Mouse (Mus musculus): ENCODE measurements around the gene Rnf227. TPM values are rescaled to one million over a fixed set of nuclear protein-coding genes. Genes with fewer than 3 reads are reported as not detected.

Rnf227 gene
- polyA plus RNA-seq, 1 experiment from 2014 or later, result 222 TPM

GRCm38 (mm10) chr11:69371601-69372000 is 31.3 kb downstream of the Rnf227 start:
- 25% methylated on average over 12 of the region's 12 CpGs for WGBS
- Histone ChIP-seq H3K9ac (replicated peaks; ENCODE audit: low read length) (peak overlapping the region; percentile 37; the same call in 1 of the 2 replicates), H3K9me3 (ENCODE audit: control insufficient read depth, low read length) (no peaks in the 10 kb centered on the region), H3K4me1 (ENCODE audit: control insufficient read depth, insufficient read depth, low read length) (peaks cover 27% of the 10 kb centered on the region), H3K4me3 (replicated peaks; ENCODE audit: low read depth, low read length) (peak overlapping the region; percentile 1; the same call in 1 of the 2 replicates), H3K36me3 (ENCODE audit: control insufficient read depth, insufficient read depth, low read length) (peaks cover 4% of the 10 kb centered on the region; the same call in 1 of the 2 replicates), H3K4me2 (ENCODE audit: low read length) (peak overlapping the region; percentile 45), H3K27me3 (ENCODE audit: control insufficient read depth, insufficient read depth, low read length) (no peaks in the 10 kb centered on the region), H3K27ac (replicated peaks; ENCODE audit: low read depth, low read length) (peak overlapping the region; percentile 74)
- ATAC-seq (ENCODE audit: low FRiP score, low TSS enrichment) (no peak), DNase-seq (no peak)

GRCm38 (mm10) chr11:69372056-69372779 is 32.0 kb downstream of the Rnf227 start:
- DNase-seq (peak; percentile 52), ATAC-seq (ENCODE audit: low FRiP score, low TSS enrichment) (no peak)
- H3K9me3 ChIP-seq (ENCODE audit: control insufficient read depth, low read length), result no peaks in the 10 kb centered on the region
- no peak overlapping the region for H3K4me3 ChIP-seq (replicated peaks; ENCODE audit: low read depth, low read length)
- H3K4me2 ChIP-seq (ENCODE audit: low read length), result peak overlapping the region; percentile 45
- H3K27ac ChIP-seq (replicated peaks; ENCODE audit: low read depth, low read length), result peak overlapping the region; percentile 74
- H3K27me3 ChIP-seq (ENCODE audit: control insufficient read depth, insufficient read depth, low read length), result no peaks in the 10 kb centered on the region
- 40% methylated on average over 12 of the region's 12 CpGs for WGBS
- H3K4me1 ChIP-seq (ENCODE audit: control insufficient read depth, insufficient read depth, low read length), result peaks cover 27% of the 10 kb centered on the region
- peaks cover 4% of the 10 kb centered on the region; the same call in 1 of the 2 replicates for H3K36me3 ChIP-seq (ENCODE audit: control insufficient read depth, insufficient read depth, low read length)
- H3K9ac ChIP-seq (replicated peaks; ENCODE audit: low read length), result peak overlapping the region; percentile 37; the same call in 1 of the 2 replicates

DNA sequence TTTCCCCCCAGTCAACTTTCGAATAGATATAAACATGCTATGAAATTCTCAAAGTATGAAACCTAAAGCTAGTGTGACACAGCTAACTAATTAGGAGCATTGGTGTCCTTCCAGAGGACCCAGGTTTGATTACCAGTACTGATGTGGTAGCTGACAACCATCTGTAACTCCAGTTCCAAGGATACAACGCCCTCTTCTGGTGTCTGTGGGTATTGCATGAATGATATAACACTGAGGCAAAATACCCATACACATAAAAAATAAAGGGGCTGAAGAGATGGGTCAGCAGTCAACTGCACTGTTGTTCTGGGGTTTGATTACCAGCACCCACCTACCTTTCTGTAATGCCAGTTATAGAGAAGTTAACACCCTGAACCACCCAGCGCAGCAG is 32.5 kb downstream of the Rnf227 start:
- peaks cover 26% of the 10 kb centered on the region for H3K4me1 ChIP-seq (ENCODE audit: control insufficient read depth, insufficient read depth, low read length)
- no peak overlapping the region for H3K9ac ChIP-seq (replicated peaks; ENCODE audit: low read length)
- no peak for ATAC-seq (ENCODE audit: low FRiP score, low TSS enrichment)
- H3K27ac ChIP-seq (replicated peaks; ENCODE audit: low read depth, low read length), result no peak overlapping the region; the same call in 1 of the 2 replicates
- no peak overlapping the region for H3K4me2 ChIP-seq (ENCODE audit: low read length)
- H3K9me3 ChIP-seq (ENCODE audit: control insufficient read depth, low read length), result no peaks in the 10 kb centered on the region
- H3K4me3 ChIP-seq (replicated peaks; ENCODE audit: low read depth, low read length), result no peak overlapping the region
- WGBS, result 68% methylated on average over 3 of the region's 3 CpGs
- peaks cover 4% of the 10 kb centered on the region; the same call in 1 of the 2 replicates for H3K36me3 ChIP-seq (ENCODE audit: control insufficient read depth, insufficient read depth, low read length)
- H3K27me3 ChIP-seq (ENCODE audit: control insufficient read depth, insufficient read depth, low read length), result no peaks in the 10 kb centered on the region
- no peak for DNase-seq

DNA sequence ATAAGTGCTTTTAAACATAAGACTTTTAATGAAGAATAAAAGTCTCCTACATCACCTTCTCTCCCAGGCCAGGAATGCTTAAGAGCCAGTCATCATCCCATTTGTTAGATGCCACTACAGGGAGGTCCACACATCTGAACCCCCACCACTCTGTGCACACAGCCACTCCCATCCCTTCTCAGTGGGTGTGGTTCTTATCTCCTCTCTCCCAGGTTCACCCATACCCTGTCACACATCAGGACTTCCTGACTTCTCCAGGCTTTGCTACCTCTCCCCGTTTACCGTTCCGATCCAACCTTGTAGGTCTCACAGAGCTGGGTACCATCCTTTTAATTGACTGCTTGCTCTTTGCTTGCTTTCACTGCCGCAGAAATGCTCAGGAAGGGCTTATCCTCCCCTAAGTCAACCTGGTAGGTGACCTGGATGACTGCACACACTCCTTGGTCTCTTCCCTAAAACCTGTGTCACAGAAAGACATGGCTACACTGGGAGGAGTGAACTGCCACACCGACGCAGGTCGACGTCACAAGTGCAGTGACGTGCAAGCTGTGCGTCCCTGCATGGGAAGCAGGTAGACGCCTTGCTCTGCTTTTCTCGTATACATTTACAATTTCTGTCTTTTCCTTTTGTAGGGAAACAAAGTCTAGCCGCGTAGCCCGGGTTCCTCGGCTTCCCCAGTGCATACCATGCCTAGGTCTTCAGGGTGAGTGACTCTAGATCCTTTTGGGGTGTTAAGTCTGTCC is 33.1 kb downstream of the Rnf227 start:
- ATAC-seq (ENCODE audit: low FRiP score, low TSS enrichment), result no peak
- H3K36me3 ChIP-seq (ENCODE audit: control insufficient read depth, insufficient read depth, low read length), result peaks cover 4% of the 10 kb centered on the region; the same call in 1 of the 2 replicates
- no peaks in the 10 kb centered on the region for H3K9me3 ChIP-seq (ENCODE audit: control insufficient read depth, low read length)
- WGBS, result 96% methylated on average over 16 of the region's 16 CpGs
- no peak for DNase-seq
- H3K27me3 ChIP-seq (ENCODE audit: control insufficient read depth, insufficient read depth, low read length), result no peaks in the 10 kb centered on the region
- no peak overlapping the region for H3K9ac ChIP-seq (replicated peaks; ENCODE audit: low read length)
- H3K4me2 ChIP-seq (ENCODE audit: low read length), result no peak overlapping the region
- H3K27ac ChIP-seq (replicated peaks; ENCODE audit: low read depth, low read length), result no peak overlapping the region
- H3K4me3 ChIP-seq (replicated peaks; ENCODE audit: low read depth, low read length), result no peak overlapping the region
- peaks cover 23% of the 10 kb centered on the region for H3K4me1 ChIP-seq (ENCODE audit: control insufficient read depth, insufficient read depth, low read length)

- Histone ChIP-seq H3K9ac (replicated peaks; ENCODE audit: low read length) (no peak overlapping the region), H3K27ac (replicated peaks; ENCODE audit: low read depth, low read length) (no peak overlapping the region), H3K36me3 (ENCODE audit: control insufficient read depth, insufficient read depth, low read length) (peaks cover 4% of the 10 kb centered on the region; the same call in 1 of the 2 replicates), H3K4me2 (ENCODE audit: low read length) (no peak overlapping the region), H3K9me3 (ENCODE audit: control insufficient read depth, low read length) (no peaks in the 10 kb centered on the region), H3K27me3 (ENCODE audit: control insufficient read depth, insufficient read depth, low read length) (no peaks in the 10 kb centered on the region), H3K4me1 (ENCODE audit: control insufficient read depth, insufficient read depth, low read length) (peaks cover 18% of the 10 kb centered on the region), H3K4me3 (replicated peaks; ENCODE audit: low read depth, low read length) (no peak overlapping the region)
- ATAC-seq (ENCODE audit: low FRiP score, low TSS enrichment) (no peak), DNase-seq (no peak)
- 89% methylated on average over 4 of the region's 4 CpGs for WGBS
Observed at GRCm38 (mm10) chr11:69375646-69376045, 35.4 kb downstream of the Rnf227 start.

DNA sequence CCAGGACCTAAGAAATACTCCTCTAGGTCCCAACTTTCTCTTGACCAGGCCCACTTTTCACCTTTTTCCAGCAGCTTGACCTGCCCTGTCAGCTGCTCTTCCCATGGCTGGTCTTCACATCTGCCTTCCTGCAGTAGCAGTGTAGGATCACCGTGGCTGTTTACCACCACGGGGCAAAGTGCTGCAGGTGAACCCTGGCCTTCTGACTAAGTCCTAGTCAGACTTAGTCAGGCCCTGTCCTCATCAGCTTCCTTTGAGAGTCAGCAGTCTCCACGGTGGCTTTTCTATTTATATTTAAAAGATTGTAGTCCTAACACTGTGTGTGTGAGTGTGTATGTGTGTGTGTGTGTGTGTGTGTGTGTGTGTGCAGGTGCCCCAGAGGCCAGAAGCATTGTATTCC is 37.5 kb downstream of the Rnf227 start:
- Histone ChIP-seq H3K36me3 (ENCODE audit: control insufficient read depth, insufficient read depth, low read length) (peaks cover 4% of the 10 kb centered on the region; the same call in 1 of the 2 replicates), H3K9me3 (ENCODE audit: control insufficient read depth, low read length) (no peaks in the 10 kb centered on the region), H3K9ac (replicated peaks; ENCODE audit: low read length) (no peak overlapping the region), H3K4me1 (ENCODE audit: control insufficient read depth, insufficient read depth, low read length) (no peaks in the 10 kb centered on the region), H3K27ac (replicated peaks; ENCODE audit: low read depth, low read length) (no peak overlapping the region), H3K4me2 (ENCODE audit: low read length) (no peak overlapping the region), H3K4me3 (replicated peaks; ENCODE audit: low read depth, low read length) (no peak overlapping the region), H3K27me3 (ENCODE audit: control insufficient read depth, insufficient read depth, low read length) (no peaks in the 10 kb centered on the region)
- 86% methylated on average over 3 of the region's 3 CpGs for WGBS
- no peak for DNase-seq
- no peak for ATAC-seq (ENCODE audit: low FRiP score, low TSS enrichment)

DNA sequence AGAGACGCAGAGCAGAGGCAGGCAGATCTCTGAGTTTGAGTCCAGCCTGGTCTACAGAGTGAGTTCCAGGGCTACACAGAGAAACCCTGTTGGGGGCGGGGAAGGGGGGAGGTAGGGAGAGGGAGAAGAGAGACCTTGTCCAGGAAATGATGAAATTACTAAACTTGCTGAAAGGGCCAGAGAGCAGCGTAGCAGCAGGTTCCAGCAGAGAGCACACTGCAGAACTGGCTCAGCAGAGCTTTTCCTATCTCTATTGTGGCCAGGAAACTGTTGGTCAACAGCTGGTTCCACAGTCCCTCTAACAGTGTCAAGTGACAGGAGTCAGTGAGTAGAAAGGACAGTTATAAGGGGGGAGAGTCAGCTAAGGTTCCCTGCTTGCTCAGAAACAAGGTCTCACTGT is 39.3 kb downstream of the Rnf227 start:
- no peak for ATAC-seq (ENCODE audit: low FRiP score, low TSS enrichment)
- no peaks in the 10 kb centered on the region for H3K36me3 ChIP-seq (ENCODE audit: control insufficient read depth, insufficient read depth, low read length)
- WGBS, result 80% methylated on average over 3 of the region's 3 CpGs
- H3K27ac ChIP-seq (replicated peaks; ENCODE audit: low read depth, low read length), result no peak overlapping the region
- H3K4me1 ChIP-seq (ENCODE audit: control insufficient read depth, insufficient read depth, low read length), result no peaks in the 10 kb centered on the region
- H3K9me3 ChIP-seq (ENCODE audit: control insufficient read depth, low read length), result no peaks in the 10 kb centered on the region
- H3K9ac ChIP-seq (replicated peaks; ENCODE audit: low read length), result no peak overlapping the region
- H3K27me3 ChIP-seq (ENCODE audit: control insufficient read depth, insufficient read depth, low read length), result no peaks in the 10 kb centered on the region
- DNase-seq, result no peak
- H3K4me2 ChIP-seq (ENCODE audit: low read length), result no peak overlapping the region
- H3K4me3 ChIP-seq (replicated peaks; ENCODE audit: low read depth, low read length), result no peak overlapping the region

DNA sequence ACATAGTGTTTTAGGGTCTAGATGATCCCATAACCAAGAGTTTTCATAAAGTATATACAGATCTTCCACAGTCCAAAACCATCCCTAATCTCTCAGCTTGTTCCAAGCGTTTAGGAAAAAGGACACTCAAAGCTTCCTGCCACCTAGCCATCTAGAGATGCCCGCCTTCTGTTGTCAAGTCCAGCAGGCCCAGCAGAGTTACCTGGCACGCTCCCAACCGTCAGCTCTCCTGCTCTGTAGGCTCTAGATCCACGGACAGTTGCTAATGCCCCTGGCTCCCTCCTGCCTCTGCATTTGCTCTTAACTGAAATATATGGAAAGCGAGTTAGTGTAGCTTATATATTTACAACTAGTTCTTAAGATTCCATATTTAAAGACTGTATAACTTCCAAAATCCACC is 41.1 kb downstream of the Rnf227 start:
- Histone ChIP-seq H3K27me3 (ENCODE audit: control insufficient read depth, insufficient read depth, low read length) (no peaks in the 10 kb centered on the region), H3K9ac (replicated peaks; ENCODE audit: low read length) (no peak overlapping the region), H3K4me1 (ENCODE audit: control insufficient read depth, insufficient read depth, low read length) (no peaks in the 10 kb centered on the region), H3K27ac (replicated peaks; ENCODE audit: low read depth, low read length) (no peak overlapping the region), H3K4me2 (ENCODE audit: low read length) (no peak overlapping the region), H3K4me3 (replicated peaks; ENCODE audit: low read depth, low read length) (no peak overlapping the region), H3K36me3 (ENCODE audit: control insufficient read depth, insufficient read depth, low read length) (no peaks in the 10 kb centered on the region), H3K9me3 (ENCODE audit: control insufficient read depth, low read length) (no peaks in the 10 kb centered on the region)
- ATAC-seq (ENCODE audit: low FRiP score, low TSS enrichment), result no peak
- 83% methylated on average over 6 of the region's 6 CpGs for WGBS
- no peak for DNase-seq
